Mouse (Mus musculus): Measurements from ENCODE around the gene Sema6d. TPM values are rescaled to one million over a fixed set of nuclear protein-coding genes. Genes with fewer than 3 reads are reported as not detected.

Sema6d gene
- polyA plus RNA-seq, 1 experiment from 2014 or later, result 15.3 TPM

DNA sequence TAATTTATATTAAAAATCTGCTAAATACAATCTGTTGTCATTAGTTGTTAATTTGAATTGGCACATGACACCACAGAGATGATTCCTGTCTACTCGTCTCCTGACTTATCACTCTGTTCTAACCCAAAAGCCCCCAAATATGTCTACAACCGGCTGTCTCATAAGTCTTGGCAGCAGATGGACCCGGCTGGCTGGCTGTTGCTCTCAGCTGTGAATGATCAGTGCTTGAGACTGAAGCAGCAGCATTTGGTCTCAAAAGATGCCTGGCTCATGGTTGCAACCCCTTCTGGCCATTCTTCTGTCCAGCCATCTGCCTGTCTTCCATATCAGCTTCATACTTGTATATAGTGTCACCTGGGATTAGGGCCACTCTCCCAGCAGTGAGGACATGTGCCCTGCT, 434.4 kb downstream of the Sema6d start:
- ATAC-seq (ENCODE audit: insufficient number of reproducible peaks, low FRiP score, low TSS enrichment, low read depth), result no peak
- 55% methylated on average over 3 of the region's 3 CpGs for WGBS
- H3K9ac ChIP-seq, result no peak overlapping the region
- H3K4me2 ChIP-seq (replicated peaks), result no peak overlapping the region
- H3K36me3 ChIP-seq, result no peaks in the 10 kb centered on the region
- no peaks in the 10 kb centered on the region for H3K27me3 ChIP-seq
- H3K4me3 ChIP-seq (replicated peaks), result no peak overlapping the region
- H3K4me1 ChIP-seq, result no peaks in the 10 kb centered on the region
- H3K9me3 ChIP-seq (replicated peaks), result no peaks in the 10 kb centered on the region
- no peak overlapping the region for H3K27ac ChIP-seq (replicated peaks)

DNA sequence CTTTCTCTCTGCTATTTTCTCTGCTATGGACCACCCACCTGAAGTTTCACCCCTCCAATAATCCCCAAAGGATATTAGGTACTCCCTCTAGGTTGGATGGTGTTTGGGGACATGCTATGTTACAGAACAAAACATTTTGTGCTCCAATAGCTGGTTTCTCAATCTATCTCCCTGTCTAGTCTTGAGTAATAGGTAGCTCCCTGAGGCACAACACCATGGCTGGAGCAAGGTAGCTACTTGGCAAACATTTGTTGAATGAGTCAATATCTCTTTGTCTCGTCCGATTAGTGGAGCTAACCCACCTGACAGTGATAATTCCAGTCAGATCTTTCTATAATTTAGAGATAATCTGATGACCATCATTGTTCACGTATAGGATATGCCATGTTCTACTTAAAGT, 437.9 kb downstream of the Sema6d start:
- Histone ChIP-seq H3K4me1 (no peaks in the 10 kb centered on the region), H3K27ac (replicated peaks) (no peak overlapping the region)
- 80% methylated on average over 3 of the region's 3 CpGs for WGBS

DNA sequence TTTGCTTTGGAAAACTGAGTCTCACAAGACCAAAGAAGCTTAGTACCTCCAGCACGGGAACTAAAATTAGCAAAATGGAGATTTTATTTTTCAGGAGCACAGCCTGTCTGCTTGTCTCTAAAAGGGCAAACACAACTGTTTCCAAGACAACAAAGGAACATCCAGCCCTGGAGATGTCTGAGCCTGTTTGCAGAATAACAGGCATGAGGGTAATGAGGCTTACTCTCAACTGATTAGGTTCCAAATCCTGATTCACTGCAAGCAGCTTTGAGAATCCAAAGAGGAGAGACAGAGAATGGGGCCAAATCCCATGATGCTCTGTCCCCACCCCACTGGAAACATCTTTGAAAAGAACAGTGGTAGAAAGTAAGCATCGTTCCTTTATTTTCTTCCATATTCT, 440.7 kb downstream of the Sema6d start:
- H3K9me3 ChIP-seq (replicated peaks), result no peaks in the 10 kb centered on the region
- 88% methylated on average over 2 of the region's 2 CpGs for WGBS
- ATAC-seq (ENCODE audit: insufficient number of reproducible peaks, low FRiP score, low TSS enrichment, low read depth), result no peak
- no peaks in the 10 kb centered on the region for H3K4me1 ChIP-seq
- no peak overlapping the region for H3K9ac ChIP-seq
- H3K27ac ChIP-seq (replicated peaks), result no peak overlapping the region
- H3K36me3 ChIP-seq, result no peaks in the 10 kb centered on the region
- H3K4me3 ChIP-seq (replicated peaks), result no peak overlapping the region
- H3K4me2 ChIP-seq (replicated peaks), result no peak overlapping the region
- H3K27me3 ChIP-seq, result no peaks in the 10 kb centered on the region

More for the DNA sequence above, 437.9 kb downstream of the Sema6d start:
- no peak overlapping the region for H3K4me3 ChIP-seq (replicated peaks)
- ATAC-seq (ENCODE audit: insufficient number of reproducible peaks, low FRiP score, low TSS enrichment, low read depth), result no peak
- no peaks in the 10 kb centered on the region for H3K36me3 ChIP-seq
- no peak overlapping the region for H3K4me2 ChIP-seq (replicated peaks)
- H3K9me3 ChIP-seq (replicated peaks), result no peaks in the 10 kb centered on the region
- no peak overlapping the region for H3K9ac ChIP-seq
- H3K27me3 ChIP-seq, result no peaks in the 10 kb centered on the region

DNA sequence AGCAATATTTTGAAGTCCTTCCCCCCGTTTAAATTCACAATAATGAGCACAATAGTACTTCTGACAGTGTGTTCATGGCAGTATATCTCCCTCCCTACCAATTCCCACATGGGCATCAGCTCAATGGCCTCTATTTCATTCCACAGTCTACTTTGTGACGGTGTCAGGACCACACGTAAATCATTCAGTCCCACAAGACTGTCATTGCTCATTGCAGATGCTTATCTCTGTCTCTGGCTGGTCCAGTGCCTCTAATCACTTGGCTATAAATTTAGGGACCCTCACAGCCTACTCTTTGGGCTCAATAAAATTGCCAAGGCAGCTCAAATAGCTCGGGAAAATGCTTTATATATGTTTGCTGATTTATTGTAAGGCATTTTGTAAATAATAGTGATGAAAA, 441.3 kb downstream of the Sema6d start:
- H3K27ac ChIP-seq (replicated peaks), result no peak overlapping the region
- WGBS, result 78% methylated on average over 4 of the region's 4 CpGs
- no peaks in the 10 kb centered on the region for H3K36me3 ChIP-seq
- no peak for ATAC-seq (ENCODE audit: insufficient number of reproducible peaks, low FRiP score, low TSS enrichment, low read depth)
- H3K4me3 ChIP-seq (replicated peaks), result no peak overlapping the region
- H3K27me3 ChIP-seq, result no peaks in the 10 kb centered on the region
- no peaks in the 10 kb centered on the region for H3K9me3 ChIP-seq (replicated peaks)
- H3K4me2 ChIP-seq (replicated peaks), result no peak overlapping the region
- no peaks in the 10 kb centered on the region for H3K4me1 ChIP-seq
- H3K9ac ChIP-seq, result no peak overlapping the region

DNA sequence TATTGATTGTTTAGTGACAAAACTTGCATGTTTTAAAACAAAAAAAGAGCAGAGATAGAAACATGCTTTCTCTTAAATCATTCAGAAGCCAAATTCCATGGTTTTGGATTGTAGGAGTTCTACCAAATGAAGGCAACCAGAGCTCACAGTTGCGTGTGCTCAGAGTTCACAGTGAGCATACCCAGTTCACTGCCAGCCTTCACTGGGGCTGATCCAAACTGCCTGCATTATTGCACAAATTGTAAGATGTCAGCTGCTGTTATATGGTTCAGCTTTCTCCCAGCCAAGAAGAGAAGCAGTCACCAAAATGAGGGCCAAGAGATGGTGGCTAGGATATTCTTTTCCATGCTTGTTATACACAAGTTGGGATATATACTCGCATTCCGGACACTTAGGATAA, 443.1 kb downstream of the Sema6d start:
- Histone ChIP-seq H3K9ac (no peak overlapping the region), H3K27ac (replicated peaks) (no peak overlapping the region), H3K4me1 (no peaks in the 10 kb centered on the region), H3K9me3 (replicated peaks) (no peaks in the 10 kb centered on the region), H3K27me3 (no peaks in the 10 kb centered on the region), H3K4me3 (replicated peaks) (no peak overlapping the region), H3K4me2 (replicated peaks) (no peak overlapping the region), H3K36me3 (no peaks in the 10 kb centered on the region)
- no peak for ATAC-seq (ENCODE audit: insufficient number of reproducible peaks, low FRiP score, low TSS enrichment, low read depth)
- WGBS, result 87% methylated on average over 3 of the region's 3 CpGs

DNA sequence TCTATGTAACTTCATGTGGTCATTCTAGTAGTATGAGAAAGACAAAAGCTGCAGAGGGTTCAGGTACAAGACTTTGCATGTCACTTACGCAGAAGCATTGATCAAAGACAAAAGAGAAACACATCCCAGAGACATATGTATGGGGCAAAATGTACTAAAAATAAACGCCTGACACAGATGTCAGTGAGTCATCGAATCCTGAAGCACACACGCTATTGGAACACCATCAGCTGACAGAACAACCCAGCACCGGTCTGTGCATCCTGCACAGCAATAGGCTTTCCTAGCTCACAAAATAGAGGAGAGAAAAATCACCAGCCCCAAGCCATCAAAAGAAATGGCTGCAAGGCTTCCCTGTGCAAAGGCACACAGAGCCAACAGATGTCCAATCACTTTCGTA, 443.8 kb downstream of the Sema6d start:
- no peak overlapping the region for H3K4me3 ChIP-seq (replicated peaks)
- H3K4me2 ChIP-seq (replicated peaks), result no peak overlapping the region
- no peaks in the 10 kb centered on the region for H3K4me1 ChIP-seq
- ATAC-seq (ENCODE audit: insufficient number of reproducible peaks, low FRiP score, low TSS enrichment, low read depth), result no peak
- H3K36me3 ChIP-seq, result no peaks in the 10 kb centered on the region
- no peak overlapping the region for H3K9ac ChIP-seq
- H3K27me3 ChIP-seq, result no peaks in the 10 kb centered on the region
- H3K9me3 ChIP-seq (replicated peaks), result no peaks in the 10 kb centered on the region
- no peak overlapping the region for H3K27ac ChIP-seq (replicated peaks)
- 56% methylated on average over 6 of the region's 6 CpGs for WGBS

DNA sequence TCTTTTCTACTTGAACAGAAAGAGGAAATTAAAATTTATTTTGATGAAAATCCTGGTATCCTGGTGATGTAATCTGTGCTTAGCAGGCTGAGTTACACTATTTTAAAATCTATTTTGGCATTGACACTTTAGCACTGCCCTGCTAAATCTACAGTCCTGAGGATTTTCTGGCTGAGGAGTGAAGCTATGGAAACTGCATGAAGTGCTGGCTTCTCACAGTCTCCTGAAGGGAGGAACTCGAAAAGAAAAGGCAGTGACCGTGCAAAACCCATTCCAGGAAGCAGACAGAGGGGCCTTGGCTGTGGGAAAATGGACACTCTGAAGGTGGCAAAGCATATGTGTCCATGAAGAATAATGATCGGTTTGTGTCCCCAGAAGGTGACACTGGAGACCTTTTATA, 460.5 kb downstream of the Sema6d start:
- H3K4me2 ChIP-seq (replicated peaks), result no peak overlapping the region
- H3K4me3 ChIP-seq (replicated peaks), result no peak overlapping the region
- no peaks in the 10 kb centered on the region for H3K36me3 ChIP-seq
- no peak overlapping the region for H3K27ac ChIP-seq (replicated peaks)
- 63% methylated on average over 3 of the region's 3 CpGs for WGBS
- no peaks in the 10 kb centered on the region for H3K4me1 ChIP-seq
- H3K27me3 ChIP-seq, result no peaks in the 10 kb centered on the region
- ATAC-seq (ENCODE audit: insufficient number of reproducible peaks, low FRiP score, low TSS enrichment, low read depth), result no peak
- H3K9ac ChIP-seq, result no peak overlapping the region
- no peaks in the 10 kb centered on the region for H3K9me3 ChIP-seq (replicated peaks)

DNA sequence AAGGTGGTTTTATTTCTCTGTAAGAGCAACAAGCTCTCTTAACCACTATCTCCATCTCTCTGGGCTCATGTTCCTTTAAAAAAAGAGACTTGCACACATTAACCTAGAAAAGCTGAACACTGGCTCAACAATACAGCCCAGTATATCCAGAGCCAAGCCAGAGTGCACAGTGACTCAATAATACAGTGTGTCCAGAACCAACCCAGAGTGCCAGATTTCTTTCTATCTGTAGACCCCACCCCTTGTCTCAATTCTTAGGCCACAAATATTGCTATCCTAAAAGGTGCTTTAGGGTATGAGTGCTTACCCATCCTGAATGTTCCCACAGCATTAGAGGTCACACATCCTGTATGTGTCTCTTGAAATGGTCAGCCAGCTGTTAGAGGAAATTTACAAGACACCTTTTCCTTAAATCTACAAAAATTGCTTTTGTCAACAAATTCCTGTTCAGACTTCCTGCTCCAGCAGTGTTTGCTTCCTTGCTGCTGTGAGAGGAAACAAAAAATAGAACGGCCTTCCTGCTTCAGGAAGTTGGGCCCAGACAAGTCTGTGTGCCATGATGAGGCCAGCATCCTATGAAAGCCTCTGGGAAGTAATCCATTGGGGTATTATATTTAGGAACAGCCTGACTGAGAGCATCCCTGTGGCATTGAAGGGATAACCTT, 465.1 kb downstream of the Sema6d start:
- H3K27ac ChIP-seq (replicated peaks), result 0 out of 2 replicates have a peak overlapping the region, but pooled peaks have one; percentile 7

DNA sequence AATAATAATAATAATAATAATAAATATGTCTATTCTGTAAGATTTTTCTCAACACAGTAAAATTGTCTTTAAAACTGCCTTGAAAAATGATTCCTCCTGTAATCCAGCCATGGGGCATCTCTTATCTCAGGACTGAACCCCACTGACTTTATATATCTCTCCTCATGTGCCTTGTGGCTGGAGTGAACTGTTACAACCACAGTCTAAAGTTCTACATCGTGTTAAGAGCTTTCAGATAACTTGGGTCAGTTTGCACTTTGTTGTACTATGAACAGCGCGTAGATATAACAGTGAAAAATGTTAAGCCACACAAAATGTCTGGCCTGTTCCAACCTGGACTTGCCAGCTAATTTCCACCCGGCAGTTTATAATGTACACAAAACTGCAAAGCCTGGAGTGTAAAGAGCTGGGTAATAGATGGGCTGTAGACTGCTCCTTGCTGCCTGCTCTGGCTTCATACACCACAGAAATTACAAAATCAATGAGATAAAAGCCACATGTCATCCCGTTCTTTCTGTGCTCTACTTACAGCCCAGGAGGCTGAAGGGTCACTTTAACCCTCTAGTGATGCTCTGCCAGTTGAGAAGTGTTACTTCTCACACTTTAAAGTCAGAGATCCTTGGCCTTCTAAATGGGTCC, 467.2 kb downstream of the Sema6d start:
- Histone ChIP-seq H3K27me3 (no peaks in the 10 kb centered on the region), H3K4me3 (replicated peaks) (no peak overlapping the region), H3K36me3 (no peaks in the 10 kb centered on the region), H3K27ac (replicated peaks) (no peak overlapping the region), H3K9me3 (replicated peaks) (no peaks in the 10 kb centered on the region), H3K9ac (no peak overlapping the region), H3K4me1 (0 out of 2 replicates have a peak, but pooled peaks cover under 1% of the 10 kb centered on the region), H3K4me2 (replicated peaks) (no peak overlapping the region)
- no peak for ATAC-seq (ENCODE audit: insufficient number of reproducible peaks, low FRiP score, low TSS enrichment, low read depth)
- WGBS, result 74% methylated on average over 5 of the region's 5 CpGs

More for the DNA sequence above, 465.1 kb downstream of the Sema6d start:
- Histone ChIP-seq H3K4me3 (replicated peaks) (no peak overlapping the region), H3K36me3 (no peaks in the 10 kb centered on the region), H3K4me2 (replicated peaks) (no peak overlapping the region), H3K9ac (no peak overlapping the region), H3K27me3 (no peaks in the 10 kb centered on the region), H3K4me1 (no peaks in the 10 kb centered on the region), H3K9me3 (replicated peaks) (no peaks in the 10 kb centered on the region)
- 59% methylated on average over 1 of the region's 1 CpGs for WGBS
- ATAC-seq (ENCODE audit: insufficient number of reproducible peaks, low FRiP score, low TSS enrichment, low read depth), result no peak

DNA sequence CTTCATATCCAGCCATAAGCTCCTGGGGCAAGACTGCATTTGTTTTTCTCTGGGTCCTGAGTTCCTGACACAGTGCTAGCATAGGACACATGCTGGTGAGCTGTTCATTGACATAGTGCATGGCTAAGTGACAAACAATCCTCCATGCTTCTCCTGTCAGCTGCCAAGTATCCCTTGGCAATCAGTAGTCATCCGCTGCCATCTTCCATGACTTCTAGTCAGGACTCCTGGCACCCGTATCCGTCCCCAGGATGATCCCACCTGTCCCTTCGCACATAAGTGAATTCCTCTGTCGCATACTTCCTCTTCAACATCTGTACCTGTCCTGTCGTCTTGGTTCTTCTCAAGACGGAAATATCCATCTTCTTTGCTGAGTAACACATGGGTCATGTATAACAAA, 468.3 kb downstream of the Sema6d start:
- H3K9me3 ChIP-seq (replicated peaks), result no peaks in the 10 kb centered on the region
- H3K9ac ChIP-seq, result no peak overlapping the region
- 86% methylated on average over 7 of the region's 7 CpGs for WGBS
- H3K36me3 ChIP-seq, result no peaks in the 10 kb centered on the region
- 0 out of 2 replicates have a peak, but pooled peaks cover 5% of the 10 kb centered on the region for H3K4me1 ChIP-seq
- no peaks in the 10 kb centered on the region for H3K27me3 ChIP-seq
- H3K4me3 ChIP-seq (replicated peaks), result no peak overlapping the region
- ATAC-seq (ENCODE audit: insufficient number of reproducible peaks, low FRiP score, low TSS enrichment, low read depth), result no peak
- no peak overlapping the region for H3K4me2 ChIP-seq (replicated peaks)
- no peak overlapping the region for H3K27ac ChIP-seq (replicated peaks)

DNA sequence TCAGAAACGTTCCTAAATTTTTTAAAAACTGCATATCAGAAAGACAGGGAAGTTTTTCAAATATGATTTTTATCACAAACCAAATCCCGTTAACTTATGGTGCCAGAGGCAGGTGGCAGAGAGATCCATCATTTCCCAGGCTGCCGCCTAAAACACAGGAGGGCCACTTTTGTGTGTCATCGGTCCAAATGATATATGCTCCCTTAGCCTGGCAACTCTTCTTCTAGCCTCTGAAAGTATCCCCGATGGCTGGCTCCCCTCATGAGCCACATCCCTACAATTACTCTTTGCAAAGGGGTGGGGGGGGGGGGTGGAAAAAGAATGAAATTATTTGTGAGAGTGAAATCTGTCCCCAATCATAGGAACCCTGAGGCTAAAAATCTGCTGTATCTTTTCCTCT, 471.9 kb downstream of the Sema6d start:
- no peak for ATAC-seq (ENCODE audit: insufficient number of reproducible peaks, low FRiP score, low TSS enrichment, low read depth)
- Histone ChIP-seq H3K27ac (replicated peaks) (no peak overlapping the region), H3K4me1 (0 out of 2 replicates have a peak, but pooled peaks cover 5% of the 10 kb centered on the region), H3K4me3 (replicated peaks) (no peak overlapping the region), H3K9me3 (replicated peaks) (no peaks in the 10 kb centered on the region), H3K27me3 (no peaks in the 10 kb centered on the region), H3K9ac (no peak overlapping the region), H3K36me3 (no peaks in the 10 kb centered on the region), H3K4me2 (replicated peaks) (no peak overlapping the region)
- WGBS, result 54% methylated on average over 5 of the region's 5 CpGs

DNA sequence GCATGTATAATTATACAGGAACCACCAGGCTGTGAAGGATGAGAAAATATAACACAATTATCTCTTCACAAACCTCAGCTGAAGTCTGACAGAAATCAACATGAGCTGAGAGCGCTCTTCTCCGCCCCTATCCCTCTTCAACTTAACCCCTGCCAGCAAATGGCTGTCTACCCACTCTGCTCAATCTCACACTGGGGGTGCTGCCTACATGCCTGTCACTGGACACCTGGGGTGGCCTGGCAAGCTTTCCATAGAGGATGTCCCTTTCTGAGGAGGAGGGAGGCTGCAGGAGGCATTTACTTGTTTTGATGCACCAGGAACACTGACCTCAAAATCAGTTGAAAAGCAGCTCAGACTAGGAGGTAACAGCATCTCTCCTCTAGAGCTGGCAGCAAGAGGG, 472.3 kb downstream of the Sema6d start:
- H3K36me3 ChIP-seq, result no peaks in the 10 kb centered on the region
- H3K27me3 ChIP-seq, result no peaks in the 10 kb centered on the region
- H3K9ac ChIP-seq, result no peak overlapping the region
- H3K4me3 ChIP-seq (replicated peaks), result no peak overlapping the region
- 45% methylated on average over 2 of the region's 2 CpGs for WGBS
- no peak overlapping the region for H3K27ac ChIP-seq (replicated peaks)
- H3K4me2 ChIP-seq (replicated peaks), result no peak overlapping the region
- no peak for ATAC-seq (ENCODE audit: insufficient number of reproducible peaks, low FRiP score, low TSS enrichment, low read depth)
- no peaks in the 10 kb centered on the region for H3K9me3 ChIP-seq (replicated peaks)
- H3K4me1 ChIP-seq, result 0 out of 2 replicates have a peak, but pooled peaks cover 5% of the 10 kb centered on the region

All from embryonic facial prominence, embryonic 15.5 days (tissue).